Mouse (Mus musculus): ENCODE results near the gene Msl1.
A peak's percentile ranks its signal among the peaks of the same experiment; 100 is the strongest.

The Msl1 gene

DNA sequence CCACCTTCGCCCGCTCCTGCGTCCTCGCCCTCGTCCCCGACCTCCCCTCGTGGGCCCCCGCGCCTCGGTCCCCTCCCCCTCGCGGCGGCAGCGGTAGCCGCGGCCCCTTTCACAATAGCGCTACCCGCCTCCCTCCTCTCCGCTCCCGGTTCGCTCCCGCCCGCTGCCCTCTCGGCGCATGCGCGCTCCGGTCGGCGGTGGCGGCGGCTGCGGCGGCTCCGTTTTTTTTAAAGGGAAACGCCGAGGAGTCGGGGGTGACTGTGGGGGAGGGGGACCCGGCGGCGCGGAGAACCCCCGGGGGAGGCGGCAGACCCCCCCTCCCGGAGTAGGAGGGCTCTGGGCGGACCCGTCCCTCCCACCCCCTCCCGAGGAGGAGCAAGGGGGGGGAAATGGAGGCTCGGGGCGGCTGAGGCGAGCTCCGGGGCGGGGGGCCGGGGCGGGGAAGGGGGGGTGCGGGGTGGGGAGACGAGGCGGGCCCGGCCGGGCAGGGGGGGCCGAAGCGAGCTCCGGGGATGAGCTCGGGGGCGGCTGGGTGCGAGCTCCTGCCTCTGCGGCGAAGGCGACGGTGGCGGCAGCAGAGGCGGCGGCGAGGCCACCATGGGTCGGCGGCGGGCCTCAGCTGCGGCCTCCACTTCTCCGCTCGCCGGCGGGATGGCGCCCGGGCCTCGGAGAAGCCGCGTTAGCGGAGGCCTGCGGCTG is at the start of gene Msl1:
Gene Msl1 (plus strand): TSS at position 502 of the 699 bp plus-strand sequence.
- peak; percentile 82 for DNase-seq (ENCODE audit: low spot score)

DNA sequence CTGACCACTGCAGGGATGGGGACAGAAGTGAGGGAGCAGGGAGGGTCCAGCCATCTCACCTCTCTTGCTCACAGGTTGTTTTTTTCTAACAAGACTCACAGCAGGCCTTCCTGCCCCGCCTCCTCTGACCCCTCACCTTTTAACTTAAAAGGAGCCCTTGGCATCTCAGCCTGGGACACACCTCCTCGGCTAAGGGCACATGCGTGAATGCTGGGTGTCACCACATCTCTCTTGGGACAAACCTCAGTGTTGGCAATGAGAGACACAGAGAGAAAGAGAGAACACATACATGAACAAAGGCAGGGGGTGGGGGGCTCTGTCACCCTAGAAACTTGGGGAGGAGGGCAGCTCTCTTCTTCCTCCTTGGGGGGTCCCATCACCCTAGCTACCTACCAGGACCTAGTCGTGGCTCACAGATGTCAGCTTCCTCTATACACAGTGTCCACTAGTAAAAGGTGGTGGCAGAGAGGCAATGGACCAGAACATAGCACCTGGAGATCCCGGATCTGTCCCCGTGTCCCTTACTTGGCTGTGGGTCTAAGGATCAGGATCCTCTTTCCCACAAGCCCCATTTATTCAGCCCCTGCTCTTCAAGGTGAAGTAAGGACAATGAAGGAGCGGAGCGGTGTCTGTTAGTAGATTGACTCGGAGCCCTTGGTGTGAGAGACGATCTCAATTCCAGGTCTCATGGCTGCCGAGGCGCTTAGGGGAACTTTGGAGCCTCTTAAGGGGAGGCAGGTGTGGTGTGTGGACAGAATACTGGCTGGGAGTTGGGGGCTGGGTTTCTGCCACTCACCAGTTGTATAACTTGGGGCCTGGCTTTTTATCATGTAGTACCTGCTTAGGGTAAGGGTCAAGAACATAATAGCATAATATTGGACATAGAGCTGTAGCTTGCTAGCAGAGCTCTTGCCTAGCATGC is 49.1 kb upstream of the Msl1 start:
- no peak for DNase-seq (ENCODE audit: low spot score)

DNA sequence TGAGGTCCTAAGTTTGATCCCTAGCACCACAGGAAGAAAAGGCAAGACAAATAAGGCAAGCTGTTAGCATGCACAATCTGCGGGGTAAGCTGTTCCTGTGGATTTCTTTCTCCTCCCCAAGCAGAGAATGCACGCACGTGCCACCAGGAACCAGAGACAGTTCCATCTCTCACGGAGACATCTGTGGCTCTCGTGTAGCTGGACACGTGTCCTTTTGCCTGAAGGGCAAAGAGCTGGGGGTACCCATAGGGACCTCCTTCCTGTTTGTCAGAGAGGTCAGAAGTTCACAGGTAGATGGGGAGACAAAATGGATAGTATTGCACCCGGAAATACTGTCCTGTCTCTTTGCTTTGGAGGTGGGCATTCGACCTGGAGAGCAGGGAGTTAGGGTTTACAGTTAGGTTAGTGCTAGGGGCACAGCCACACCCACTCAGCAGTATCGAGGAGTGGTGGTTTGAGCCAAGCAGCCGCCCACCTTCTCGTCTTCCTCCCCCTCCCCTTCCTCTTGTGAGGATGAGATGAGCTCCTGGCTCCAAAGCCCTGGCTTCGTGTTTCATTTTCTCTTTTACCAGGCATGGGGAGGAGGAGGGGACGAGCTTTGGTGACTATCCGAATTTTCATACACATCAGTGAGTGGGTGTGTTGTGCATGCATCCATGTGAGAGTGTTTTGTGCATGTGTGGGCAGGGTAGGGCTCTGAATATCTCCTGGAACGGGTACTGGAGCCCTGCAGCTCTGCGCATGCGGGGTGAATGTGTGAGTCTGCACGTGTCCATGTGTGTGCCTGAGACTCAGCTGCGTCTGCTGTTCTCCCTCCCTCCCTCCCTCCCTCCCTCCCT is 48.2 kb upstream of the Msl1 start:
- no peak for DNase-seq (ENCODE audit: low spot score)

DNA sequence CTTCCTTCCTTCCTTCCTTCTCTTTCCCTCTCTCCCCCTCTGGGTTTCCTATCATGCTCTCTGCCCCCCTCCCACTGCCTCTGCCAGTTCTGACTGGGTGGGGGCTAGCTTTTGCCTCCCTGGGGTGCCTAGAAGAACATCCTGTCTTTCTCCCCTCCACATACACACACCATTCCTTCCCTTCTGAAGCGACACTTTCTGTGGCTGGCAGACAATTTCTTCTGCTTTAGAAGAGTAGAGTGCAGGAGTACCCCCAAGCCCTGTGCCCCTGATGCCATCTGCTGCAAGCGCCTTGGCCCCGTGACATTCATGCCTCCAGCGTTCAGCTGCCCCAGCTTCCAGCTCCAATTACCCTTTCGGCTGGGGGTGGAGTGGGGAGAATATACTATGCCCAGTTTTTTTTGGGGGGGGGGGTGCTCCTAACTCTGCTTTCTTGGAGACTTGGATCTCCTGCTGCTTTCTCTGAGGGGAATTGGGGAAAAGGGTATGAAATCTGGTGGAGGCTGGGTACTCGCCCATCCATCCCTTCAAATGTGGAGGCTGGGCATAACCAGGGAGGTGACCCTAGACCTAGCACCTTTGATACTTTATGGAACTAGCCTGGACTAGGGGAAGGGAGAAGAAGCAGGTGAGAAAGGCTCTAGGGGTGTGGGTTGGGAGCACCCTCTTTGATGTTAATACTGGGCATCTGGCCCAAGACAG is 47.4 kb upstream of the Msl1 start:
- DNase-seq (ENCODE audit: low spot score), result no peak

DNA sequence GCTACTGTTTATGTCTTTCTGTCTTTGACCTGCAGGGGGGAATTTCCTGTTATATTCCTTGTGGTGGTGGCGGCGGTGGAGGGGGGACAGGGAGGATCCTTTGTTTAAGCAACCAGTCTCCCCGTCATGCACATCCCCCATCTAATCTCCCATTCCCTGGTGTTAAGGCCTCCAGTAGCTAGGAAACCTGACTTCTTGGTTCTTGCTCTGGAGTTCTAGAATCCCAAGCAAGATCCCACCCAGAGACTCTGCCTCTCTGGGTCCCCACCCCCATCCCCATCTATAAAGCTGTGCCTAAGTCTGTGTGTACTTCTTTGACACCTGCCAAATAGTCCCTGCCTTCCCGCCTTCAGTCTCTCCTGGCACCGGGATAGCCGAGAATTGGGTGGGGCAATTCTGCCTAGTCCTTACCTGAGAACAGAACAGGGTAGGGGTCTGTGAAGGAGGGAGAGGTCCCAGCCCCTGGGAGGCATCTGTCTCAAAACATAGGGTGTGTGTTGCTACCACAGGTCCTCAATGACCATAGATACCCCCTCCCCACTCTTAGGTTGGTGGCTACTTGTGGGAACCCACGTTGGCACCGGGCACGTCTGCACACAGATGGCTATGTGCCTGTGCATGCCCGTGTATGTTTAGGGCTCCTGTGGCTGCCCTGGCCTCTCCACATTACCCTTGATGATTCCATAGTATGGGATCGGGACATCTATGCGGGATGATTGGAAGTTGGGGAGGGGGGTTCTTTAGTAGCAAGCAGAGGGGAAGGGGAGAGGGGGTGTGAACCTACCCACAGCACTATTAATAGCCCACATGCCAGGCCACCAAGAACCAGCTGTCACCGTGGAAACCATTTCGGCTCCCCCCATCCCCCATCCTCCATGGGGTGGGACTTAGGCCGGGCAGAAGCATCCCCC is 46.6 kb upstream of the Msl1 start:
- no peak for DNase-seq (ENCODE audit: low spot score)

DNA sequence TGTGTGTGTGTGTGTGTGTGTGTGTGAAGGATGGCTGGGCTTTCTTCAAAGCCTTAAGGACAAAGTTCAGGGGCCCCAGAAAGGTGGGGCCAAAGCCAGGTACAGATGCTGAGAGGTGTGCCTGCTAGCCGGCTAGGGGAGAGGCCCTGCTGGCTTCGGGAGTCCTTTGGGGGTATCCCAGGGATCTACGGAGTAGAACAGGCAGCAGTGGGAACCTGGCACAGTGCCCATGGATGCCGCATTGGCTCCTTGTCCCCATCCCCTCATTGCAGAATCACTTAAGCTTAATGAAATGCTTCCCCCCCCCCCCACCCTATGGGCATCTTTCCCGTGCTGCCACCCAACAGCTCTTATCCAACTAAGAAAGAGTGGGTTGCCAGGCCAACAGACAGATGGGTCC is 45.6 kb upstream of the Msl1 start:
- DNase-seq (ENCODE audit: low spot score), result no peak

DNA sequence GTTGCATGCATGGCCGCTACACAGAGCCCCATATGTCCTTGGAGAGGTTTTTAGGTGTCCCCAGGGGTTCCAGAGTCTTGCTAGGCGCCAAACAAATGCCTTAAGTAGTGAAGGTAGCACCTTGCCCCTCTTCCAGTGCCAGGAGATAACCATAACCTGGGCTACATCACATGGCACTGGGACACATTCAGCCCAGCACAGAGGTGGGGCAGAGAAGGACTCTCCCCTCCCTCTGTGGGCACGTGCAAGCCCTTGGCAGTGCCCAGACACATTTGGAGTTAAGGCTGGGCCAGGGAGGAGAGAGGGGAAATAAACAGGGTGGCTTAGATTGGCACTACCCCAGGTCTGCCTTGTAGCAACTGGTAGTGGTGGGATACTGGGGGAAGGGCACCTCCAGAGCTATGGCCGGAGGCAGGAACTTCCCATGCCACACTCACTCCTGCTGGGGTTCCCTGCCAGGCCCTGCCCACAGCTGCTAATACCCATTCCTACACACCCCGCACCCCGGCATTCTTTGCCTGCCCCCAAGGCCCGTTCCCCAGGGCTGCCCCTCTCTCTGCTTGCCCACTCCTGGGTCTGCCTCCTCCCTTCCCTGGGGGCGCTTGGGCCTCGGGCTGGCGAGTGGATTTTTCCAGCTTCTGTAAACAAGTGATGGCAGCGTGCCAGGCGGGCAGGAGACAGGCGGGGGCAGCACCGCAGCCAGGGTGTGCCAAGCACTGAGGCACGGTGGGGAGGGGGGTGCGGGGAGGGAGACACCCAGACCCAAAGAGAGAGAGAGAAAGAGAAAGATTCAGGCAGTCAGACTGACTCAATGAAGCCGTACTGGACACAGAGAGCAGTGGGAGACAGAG is 44.7 kb upstream of the Msl1 start:
- no peak for DNase-seq (ENCODE audit: low spot score)

DNA sequence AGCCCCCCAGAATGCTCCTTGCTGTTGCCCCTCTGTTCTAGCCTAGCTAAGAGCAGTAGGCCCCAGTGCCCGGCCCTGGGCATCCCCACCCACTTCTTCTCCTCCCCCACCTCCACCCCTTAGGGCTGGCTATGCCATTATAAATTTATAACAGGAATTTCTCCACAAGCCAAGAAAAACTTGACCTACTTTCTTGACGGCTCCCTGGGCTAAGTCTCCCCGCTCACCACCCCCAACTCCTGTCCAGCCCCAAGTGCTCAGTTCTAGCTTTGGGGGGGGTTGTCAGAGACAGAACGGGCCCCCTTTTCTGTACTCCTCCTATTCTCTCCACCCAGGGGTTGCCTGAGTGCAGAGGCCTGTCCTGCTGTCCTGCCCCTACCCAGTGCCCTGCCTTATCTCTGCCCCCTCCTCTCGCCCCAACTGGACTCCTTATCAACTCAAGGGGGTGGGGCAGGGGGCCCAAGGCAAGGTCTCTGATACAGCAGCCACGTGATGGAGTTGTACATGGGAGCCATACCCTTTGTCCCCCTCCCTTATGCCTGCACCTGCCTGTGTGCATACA is 44.0 kb upstream of the Msl1 start:
- no peak for DNase-seq (ENCODE audit: low spot score)

DNA sequence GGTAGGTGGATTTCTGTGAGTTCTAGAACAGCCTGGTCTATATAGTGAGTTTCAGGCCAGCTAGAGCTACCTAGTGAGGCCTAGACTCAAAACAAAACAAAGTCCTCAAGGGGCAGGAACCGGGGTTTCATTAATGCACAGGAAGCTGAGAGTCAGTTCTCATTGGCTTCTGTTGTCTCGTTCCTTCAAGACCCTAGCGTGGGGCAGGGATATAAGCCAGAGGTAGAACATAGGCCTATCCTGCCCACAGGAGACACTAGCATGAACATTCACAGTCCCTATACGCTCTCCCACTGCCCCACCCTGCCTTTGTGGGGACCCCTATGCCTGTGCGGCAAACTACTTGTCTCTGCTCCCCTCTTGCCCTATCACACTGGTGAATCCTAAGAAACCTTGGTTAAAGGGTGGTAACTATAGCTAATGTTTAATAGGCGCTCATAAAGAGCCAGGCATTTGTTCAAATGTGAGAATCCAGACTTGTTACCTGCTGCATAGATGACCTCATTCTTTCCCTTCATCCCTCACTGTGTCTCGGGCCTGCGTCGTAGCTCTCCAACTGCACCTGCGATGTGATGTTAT is 42.7 kb upstream of the Msl1 start:
- DNase-seq (ENCODE audit: low spot score), result no peak

DNA sequence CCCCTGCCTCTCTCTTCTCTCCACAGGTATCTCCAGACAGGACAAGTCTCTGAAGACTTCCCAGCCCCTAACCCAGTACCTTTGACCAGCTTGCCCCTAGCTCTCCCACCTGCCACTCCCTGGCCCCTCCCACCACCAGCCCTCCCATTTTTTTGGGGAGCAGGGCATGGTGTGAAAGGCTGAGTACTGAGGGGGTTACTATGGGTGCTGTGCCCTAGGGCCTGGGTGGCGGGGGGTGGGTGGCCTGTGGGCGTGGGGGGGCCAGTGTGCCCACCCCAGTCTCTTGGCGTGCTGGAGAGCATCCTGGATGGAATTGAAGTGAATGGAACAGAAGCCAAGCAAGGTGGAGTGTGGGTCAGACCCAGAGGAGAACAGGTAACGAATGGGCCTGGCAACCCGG is 42.1 kb upstream of the Msl1 start:
- no peak for DNase-seq (ENCODE audit: low spot score)

DNA sequence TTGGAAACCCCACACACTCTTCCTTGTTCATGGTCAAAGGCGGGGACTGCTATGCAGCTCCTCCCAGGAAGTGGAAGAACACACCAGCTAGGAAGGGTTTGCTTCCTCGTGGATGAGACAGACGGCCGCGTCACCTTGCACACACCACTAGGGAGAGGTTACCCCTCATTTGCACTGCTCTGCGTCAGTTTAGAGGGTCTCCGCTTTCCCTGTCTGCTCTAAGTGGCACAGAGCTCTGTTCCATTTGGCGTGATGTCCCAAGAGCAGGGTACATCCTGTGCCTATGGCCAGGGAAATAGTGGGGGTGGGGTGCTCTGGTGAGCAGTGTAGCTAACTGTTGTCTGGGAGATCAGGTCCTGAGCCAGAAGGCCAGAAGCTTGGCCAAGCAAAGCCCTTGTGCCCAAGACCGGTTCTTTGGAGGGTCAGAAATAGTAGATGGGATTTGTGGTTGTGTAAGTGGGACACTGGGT is 41.1 kb upstream of the Msl1 start:
- no peak for DNase-seq (ENCODE audit: low spot score)

DNA sequence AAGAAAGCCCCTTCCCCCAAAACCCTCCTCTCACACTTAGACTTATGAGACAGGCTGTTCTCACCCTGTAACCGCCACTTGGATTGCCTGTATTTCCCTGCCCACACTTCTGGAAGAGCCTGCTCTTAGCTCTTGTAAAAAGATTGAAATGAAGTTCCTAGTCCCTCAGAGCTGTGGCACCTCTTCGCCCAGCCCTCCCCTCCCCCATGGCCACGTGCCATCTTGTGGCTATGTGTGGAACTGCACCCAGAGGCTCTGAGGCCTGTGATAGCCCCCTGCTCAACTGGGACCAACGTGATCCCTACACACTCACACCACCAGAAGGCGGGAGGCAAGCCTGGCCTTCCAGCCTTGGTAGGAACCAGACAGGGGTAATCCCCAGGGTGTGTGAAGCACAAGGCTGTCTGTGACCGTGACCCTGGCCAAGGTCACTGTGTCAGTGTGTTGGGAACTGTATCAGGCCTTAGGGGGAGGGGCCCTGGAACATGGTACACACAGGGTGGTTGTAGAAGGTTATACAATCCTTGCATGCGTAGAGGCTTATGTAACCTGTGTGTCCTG is 40.6 kb upstream of the Msl1 start:
- peak; percentile 62 for DNase-seq (ENCODE audit: low spot score)

DNA sequence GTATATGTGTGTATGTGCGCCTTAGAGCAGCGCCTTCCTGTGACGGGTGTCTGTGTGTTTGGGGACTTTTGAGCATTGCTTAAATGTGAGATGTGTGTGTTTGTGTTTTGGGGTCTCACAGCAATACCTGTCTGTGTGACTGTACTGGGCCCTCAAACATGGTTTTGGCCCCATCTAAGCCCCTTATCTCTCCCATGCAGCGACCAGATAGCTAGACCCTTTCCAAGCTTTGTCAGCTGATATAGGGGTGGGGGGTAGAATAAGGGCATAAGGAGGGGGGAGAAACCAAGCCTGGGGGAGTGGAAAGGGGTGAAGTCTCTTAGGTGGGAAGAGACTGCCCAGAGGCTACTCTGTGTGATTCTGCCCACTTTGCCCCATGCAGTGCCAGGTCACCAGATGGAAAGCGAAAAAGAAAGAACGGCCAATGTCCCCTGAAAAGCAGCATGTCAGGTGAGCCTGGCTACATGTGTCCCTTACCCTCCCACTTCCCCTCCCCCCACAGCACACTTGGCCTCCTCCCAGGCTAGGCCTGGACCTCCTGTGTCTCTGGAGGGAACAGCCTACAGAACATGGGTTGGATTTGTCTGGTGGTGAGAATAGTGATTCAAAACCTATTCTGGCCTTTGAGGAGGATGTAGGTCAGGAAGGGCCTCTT is 39.5 kb upstream of the Msl1 start:
- DNase-seq (ENCODE audit: low spot score), result no peak

DNA sequence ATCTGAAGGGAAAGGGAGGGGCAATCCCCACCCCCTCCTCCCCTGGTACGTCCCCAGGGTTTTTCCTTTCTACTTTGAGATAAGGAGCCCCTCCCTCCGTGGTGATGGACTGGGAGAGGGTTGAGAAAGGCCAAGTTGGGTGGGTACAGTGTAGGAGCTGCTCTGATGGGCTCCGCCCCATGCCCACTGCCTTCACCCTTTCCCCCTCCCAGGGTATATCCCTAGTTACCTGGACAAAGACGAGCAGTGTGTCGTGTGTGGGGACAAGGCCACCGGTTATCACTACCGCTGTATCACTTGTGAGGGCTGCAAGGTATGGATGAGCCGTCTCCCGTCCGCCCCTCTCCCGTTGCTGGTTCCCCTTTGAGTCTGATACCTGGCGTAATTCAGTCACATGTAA is 38.6 kb upstream of the Msl1 start:
- no peak for DNase-seq (ENCODE audit: low spot score)

DNA sequence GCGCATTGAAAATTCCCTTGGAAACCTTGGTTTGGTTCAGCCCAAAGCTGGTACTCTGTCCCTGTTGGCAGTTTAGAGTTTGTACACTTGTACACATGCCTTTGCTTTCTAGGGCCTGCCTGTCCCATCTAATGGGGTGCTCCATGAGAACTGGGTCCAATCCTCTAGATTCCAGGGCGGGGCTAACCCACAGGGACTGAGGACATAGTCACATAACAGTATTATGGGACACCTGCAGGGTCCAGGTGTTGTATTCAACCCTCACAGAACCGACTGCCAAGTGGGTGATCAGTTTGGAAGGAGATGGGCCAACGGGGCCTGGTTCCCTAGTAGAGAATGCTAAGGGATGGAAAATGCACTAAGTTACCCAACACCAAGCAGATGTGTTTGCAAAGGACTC is 33.4 kb upstream of the Msl1 start:
- DNase-seq (ENCODE audit: low spot score), result no peak

DNA sequence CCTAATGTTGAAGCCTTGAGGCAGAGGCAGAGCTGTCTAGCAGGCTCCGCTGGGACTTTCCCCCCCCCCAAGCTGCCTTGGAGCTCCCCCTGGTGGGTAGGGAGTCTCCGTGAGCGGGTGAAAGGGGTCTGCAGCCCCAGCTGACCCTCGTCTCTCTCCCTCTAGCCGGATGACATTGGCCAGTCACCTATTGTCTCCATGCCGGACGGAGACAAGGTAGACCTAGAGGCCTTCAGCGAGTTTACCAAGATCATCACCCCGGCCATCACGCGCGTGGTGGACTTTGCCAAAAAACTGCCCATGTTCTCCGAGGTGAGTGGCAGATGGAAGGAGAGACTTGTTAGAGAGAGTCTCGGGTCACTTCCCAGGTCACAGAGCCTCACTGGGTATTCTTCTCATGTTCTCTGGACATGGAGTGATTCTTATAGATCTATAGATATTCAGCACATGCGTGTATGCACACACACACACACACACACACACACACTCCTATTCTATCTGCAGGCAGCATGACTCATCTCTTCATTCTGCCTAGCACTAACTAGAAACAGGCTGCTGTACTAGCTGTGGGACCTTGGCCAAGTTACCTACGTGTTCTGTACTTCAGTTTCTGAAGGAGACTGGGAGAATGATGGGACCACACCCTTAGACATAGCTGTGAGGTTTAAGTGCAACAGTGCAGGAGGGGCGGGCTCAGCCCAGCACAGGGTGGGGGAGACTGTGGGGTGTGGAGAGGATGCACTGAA is 32.4 kb upstream of the Msl1 start:
- DNase-seq (ENCODE audit: low spot score), result no peak

DNA sequence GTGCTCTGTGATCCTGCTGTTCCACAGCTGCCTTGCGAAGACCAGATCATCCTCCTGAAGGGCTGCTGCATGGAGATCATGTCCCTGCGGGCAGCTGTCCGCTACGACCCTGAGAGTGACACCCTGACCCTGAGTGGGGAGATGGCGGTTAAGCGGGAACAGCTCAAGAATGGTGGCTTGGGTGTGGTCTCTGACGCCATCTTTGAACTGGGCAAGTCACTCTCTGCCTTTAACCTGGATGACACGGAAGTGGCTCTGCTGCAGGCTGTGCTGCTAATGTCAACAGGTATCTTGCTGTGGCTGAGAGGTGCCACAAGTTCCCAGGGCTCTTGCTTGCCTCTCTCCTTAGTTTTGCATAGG is 31.8 kb upstream of the Msl1 start:
- DNase-seq (ENCODE audit: low spot score), result no peak

DNA sequence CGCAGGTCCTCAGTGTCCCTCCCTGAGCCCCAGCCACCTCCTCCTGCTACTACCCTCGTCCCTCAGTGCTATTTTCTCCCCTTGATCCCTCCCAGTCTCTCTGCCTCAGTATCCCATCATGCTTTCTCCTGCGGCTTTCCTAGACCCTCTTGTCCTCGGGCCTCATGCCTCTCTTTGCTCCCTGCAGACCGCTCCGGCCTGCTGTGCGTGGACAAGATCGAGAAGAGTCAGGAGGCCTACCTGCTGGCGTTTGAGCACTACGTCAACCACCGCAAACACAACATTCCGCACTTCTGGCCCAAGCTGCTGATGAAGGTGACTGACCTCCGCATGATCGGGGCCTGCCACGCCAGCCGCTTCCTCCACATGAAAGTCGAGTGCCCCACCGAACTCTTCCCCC is 31.2 kb upstream of the Msl1 start:
- no peak for DNase-seq (ENCODE audit: low spot score)

Measured in spleen, adult 12 weeks (tissue).